Mouse (Mus musculus) midbrain, embryonic 16.5 days (tissue): ENCODE measurements around the gene Morn1. TPM values are rescaled to one million over a fixed set of nuclear protein-coding genes. Genes with fewer than 3 reads are reported as not detected.

Experiments used
- ATAC-seq: fragments of 200-750 bp; cut with Nextera tagmentation; 2 replicates; pipeline ENCODE4 v1.8.0; 2017; ENCODE audit warnings: moderate TSS enrichment
- H3K27ac ChIP-seq: fragments of 300-500 bp; sonication (generic); 2 replicates; pipeline ENCODE4 v1.5.1; 2014; ENCODE audit warnings: mild to moderate bottlenecking, low read length, mixed read lengths
- H3K27me3 ChIP-seq: fragments of 300-500 bp; sonication (generic); 2 replicates; pipeline ENCODE4 v1.6.1; 2014; ENCODE audit warnings: low read depth, low read length, mixed read lengths; ENCODE audit not compliant: control insufficient read depth, insufficient read depth
- H3K36me3 ChIP-seq: fragments of 300-500 bp; sonication (generic); 2 replicates; pipeline ENCODE4 v1.6.1; 2014; ENCODE audit warnings: mild to moderate bottlenecking, low read length, moderate library complexity, mixed read lengths; ENCODE audit not compliant: control insufficient read depth, insufficient read depth
- H3K4me1 ChIP-seq: fragments of 300-500 bp; sonication (generic); 2 replicates; pipeline ENCODE4 v1.6.1; 2014; ENCODE audit warnings: mild to moderate bottlenecking, low read length, mixed read lengths; ENCODE audit not compliant: control insufficient read depth, insufficient read depth
- H3K4me2 ChIP-seq: fragments of 300-500 bp; sonication (generic); 2 replicates; pipeline ENCODE4 v1.6.1; 2014; ENCODE audit warnings: mild to moderate bottlenecking, low read length, mixed read lengths
- H3K4me3 ChIP-seq: fragments of 300-500 bp; sonication (generic); 2 replicates; pipeline ENCODE4 v1.5.1; 2014; ENCODE audit warnings: low read depth, mild to moderate bottlenecking, low read length, moderate library complexity, mixed read lengths
- H3K9ac ChIP-seq: fragments of 300-500 bp; sonication (generic); 2 replicates; pipeline ENCODE4 v1.6.1; 2014; ENCODE audit warnings: low read depth, low read length, mixed read lengths
- H3K9me3 ChIP-seq: fragments of 300-500 bp; sonication (generic); replicated peaks from 2 replicates; pipeline ENCODE4 v1.6.1; 2014; ENCODE audit warnings: mild to moderate bottlenecking, low read length, mixed read lengths; ENCODE audit not compliant: control insufficient read depth, poor library complexity, severe bottlenecking
- WGBS: fragments of 180-500 bp; shearing (Covaris S2); extraction: QIAGEN DNeasy Blood & Tissue Kit; methylation state at CpG from one replicate; pipeline ENCODE4 v1.1.7; 2014; 5-methylcytosine and 5-hydroxymethylcytosine counted together
- polyA plus RNA-seq: library from polyadenylated mRNA; unstranded; fragments of >200 nt; fragmentation: Nextera tagmentation; extraction: Ambion mirVana; gene quantifications from 2 replicates; pipeline ENCODE4 v1.2.1, GENCODE M21; 2015

The Morn1 gene
- polyA plus RNA-seq, 1 experiment from 2014 or later: 8.9 TPM

GRCm38 (mm10) chr4:155118278-155118677 is 31.9 kb downstream of the Morn1 start:
- WGBS: 51% methylated on average over 10 of the region's 10 CpGs
- no peaks in the 10 kb centered on the region for H3K36me3 ChIP-seq

DNA sequence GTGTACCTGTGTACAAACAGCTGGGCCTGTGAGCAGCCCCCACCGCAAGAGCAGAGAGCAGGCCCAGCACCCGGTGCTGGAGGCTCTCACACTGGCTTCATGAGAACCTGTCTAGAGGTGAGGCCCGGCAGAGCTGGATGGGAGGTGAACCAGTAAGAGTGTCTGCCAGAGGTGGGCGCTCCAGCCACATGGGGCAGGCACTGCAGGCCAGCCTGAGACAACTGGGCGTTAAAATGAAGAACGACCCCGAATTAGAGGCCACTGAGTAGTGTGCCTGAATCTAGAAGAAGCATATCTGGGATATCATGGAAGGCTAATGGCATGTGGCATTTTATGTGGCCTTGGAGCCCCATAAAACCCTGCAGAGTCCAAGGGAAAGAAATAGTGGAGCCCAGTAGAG is 33.7 kb downstream of the Morn1 start:
- Histone ChIP-seq H3K27me3 (no peaks in the 10 kb centered on the region), H3K36me3 (no peaks in the 10 kb centered on the region), H3K27ac (no peak overlapping the region), H3K9ac (no peak overlapping the region), H3K4me2 (no peak overlapping the region), H3K4me3 (no peak overlapping the region), H3K4me1 (peaks cover 10% of the 10 kb centered on the region), H3K9me3 (no peaks in the 10 kb centered on the region)
- no peak for ATAC-seq
- 87% methylated on average over 7 of the region's 7 CpGs for WGBS

More at GRCm38 (mm10) chr4:155118278-155118677, 31.9 kb downstream of the Morn1 start:
- Histone ChIP-seq H3K9ac (no peak overlapping the region), H3K9me3 (no peaks in the 10 kb centered on the region), H3K4me3 (no peak overlapping the region), H3K27ac (no peak overlapping the region), H3K4me1 (peaks cover 8% of the 10 kb centered on the region), H3K4me2 (no peak overlapping the region), H3K27me3 (no peaks in the 10 kb centered on the region)
- no peak for ATAC-seq

DNA sequence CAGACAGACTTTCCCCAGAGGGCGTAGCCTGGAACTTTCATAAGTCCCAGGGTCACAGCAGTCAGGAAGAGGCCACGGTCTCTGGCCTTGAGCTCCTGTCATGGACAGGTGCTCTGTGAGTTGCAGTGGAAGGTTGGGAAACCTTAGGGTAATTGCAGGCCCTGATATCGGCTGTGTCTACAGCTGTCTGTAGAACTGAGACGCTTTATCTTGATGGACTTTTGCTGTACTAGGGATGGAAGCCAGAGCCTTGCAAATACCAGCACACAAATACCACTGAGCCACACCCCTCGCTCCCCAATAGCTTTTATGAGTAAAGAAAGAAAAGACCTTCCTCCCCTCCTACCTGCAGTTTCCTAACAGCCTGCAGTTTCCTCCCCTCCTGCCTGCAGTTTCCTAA is 34.2 kb downstream of the Morn1 start:
- Histone ChIP-seq H3K4me3 (no peak overlapping the region), H3K36me3 (no peaks in the 10 kb centered on the region), H3K27me3 (no peaks in the 10 kb centered on the region), H3K4me1 (peaks cover 11% of the 10 kb centered on the region), H3K27ac (no peak overlapping the region), H3K9ac (no peak overlapping the region), H3K9me3 (no peaks in the 10 kb centered on the region), H3K4me2 (no peak overlapping the region)
- WGBS: 85% methylated on average over 5 of the region's 5 CpGs
- no peak for ATAC-seq

DNA sequence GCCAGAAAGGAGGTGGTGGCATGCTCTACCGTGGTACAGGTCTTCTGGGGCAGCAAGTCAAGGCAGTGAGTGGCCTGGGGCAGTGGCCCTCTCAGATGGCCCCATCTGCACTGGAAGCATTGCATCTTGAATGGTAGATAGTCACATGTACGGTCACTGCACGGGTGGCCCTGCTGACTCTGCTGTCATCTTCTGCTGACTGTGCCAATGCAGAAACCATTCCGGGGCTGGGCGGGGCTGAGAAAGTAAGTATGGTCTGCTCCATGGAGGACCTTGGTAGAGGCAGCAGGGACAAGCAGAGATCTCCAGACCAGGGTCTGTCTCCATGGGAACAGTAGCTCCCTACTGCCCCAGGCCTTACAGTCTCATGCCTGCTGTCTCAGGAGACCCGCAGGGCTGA is 34.8 kb downstream of the Morn1 start:
- H3K27ac ChIP-seq: no peak overlapping the region
- 92% methylated on average over 6 of the region's 6 CpGs for WGBS
- no peak overlapping the region for H3K9ac ChIP-seq
- no peak for ATAC-seq
- H3K4me2 ChIP-seq: no peak overlapping the region
- H3K36me3 ChIP-seq: no peaks in the 10 kb centered on the region
- no peaks in the 10 kb centered on the region for H3K9me3 ChIP-seq
- peaks cover 11% of the 10 kb centered on the region for H3K4me1 ChIP-seq
- H3K27me3 ChIP-seq: no peaks in the 10 kb centered on the region
- no peak overlapping the region for H3K4me3 ChIP-seq

GRCm38 (mm10) chr4:155121915-155122443 is 35.6 kb downstream of the Morn1 start:
- WGBS: 78% methylated on average over 6 of the region's 6 CpGs
- H3K4me2 ChIP-seq: no peak overlapping the region; the same call in 1 of the 2 replicates
- H3K27me3 ChIP-seq: no peaks in the 10 kb centered on the region
- H3K27ac ChIP-seq: 0 out of 2 replicates have a peak overlapping the region, but pooled peaks have one; percentile 43
- no peaks in the 10 kb centered on the region for H3K9me3 ChIP-seq
- peak overlapping the region; percentile 42; the same call in 1 of the 2 replicates for H3K9ac ChIP-seq
- ATAC-seq: peak; percentile 12; the same call in 1 of the 2 replicates
- H3K36me3 ChIP-seq: no peaks in the 10 kb centered on the region
- no peak overlapping the region for H3K4me3 ChIP-seq
- peaks cover 14% of the 10 kb centered on the region for H3K4me1 ChIP-seq

DNA sequence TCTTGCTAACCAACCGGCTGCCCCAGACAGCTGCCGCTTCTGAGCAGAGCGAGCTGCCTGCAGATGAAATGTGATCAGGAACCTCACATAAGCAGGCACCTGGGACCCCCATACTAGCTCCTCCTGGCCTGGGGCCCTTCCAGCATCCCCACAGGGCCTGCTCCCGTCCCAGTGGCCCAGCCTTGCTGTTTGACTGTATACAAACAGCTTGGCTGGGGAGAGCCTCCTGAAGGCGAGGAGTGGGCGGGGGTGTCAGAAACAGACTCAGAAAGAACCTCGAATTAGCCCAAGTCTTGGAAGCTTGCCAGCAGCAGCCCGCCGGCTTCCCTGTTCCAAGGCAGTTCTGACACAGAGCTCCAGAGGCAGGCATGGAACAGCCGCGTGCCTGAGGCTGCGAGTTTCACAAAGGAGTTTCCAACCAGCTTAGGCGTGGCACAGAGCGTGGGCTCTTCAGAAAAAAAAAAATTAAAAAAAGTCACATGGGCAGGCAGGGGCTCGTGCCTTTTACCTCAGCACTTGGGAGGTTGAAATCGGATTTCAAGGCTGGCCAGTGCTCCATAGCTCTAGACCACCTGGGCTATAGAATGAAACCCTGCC is 36.2 kb downstream of the Morn1 start:
- Histone ChIP-seq H3K9me3 (no peaks in the 10 kb centered on the region), H3K4me3 (no peak overlapping the region), H3K36me3 (no peaks in the 10 kb centered on the region), H3K4me1 (peaks cover 16% of the 10 kb centered on the region), H3K27me3 (no peaks in the 10 kb centered on the region), H3K4me2 (peak overlapping the region; percentile 2; the same call in 1 of the 2 replicates), H3K9ac (peak overlapping the region; percentile 42; the same call in 1 of the 2 replicates), H3K27ac (0 out of 2 replicates have a peak overlapping the region, but pooled peaks have one; percentile 43)
- WGBS: 15% methylated on average over 16 of the region's 16 CpGs
- ATAC-seq: peak; percentile 73

DNA sequence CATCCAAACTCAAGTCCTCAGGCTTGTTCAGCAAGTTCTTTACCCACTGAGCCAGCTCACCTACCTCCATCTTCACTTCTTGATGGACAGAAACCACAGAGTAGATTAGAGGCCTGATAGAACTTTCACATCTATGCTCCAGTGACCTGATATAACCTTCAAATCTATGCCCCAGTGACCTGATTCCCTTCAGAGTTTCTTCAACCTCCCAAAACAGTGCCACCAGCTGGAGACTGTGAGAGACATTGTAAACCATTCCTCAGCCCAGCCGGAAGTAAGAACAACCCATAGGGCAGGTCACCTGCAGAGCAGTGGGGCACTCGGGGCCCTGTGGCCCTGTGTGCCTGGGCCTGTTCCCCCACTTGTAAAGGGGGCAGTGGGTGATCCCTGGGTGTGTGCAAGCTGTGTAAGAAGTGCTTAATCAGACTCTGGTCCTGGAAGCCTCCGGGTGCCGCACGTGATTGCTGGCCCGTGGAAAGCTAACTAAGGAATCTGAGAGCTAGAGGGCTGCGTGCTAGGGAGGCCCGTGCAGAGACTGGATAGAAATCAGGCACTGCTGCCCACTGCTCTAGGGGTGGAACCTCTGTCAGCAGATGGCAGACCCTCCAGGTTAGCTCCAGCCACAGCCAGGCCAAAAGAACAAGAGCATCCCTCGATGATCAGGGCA is 37.6 kb downstream of the Morn1 start:
- H3K36me3 ChIP-seq: no peaks in the 10 kb centered on the region
- H3K9ac ChIP-seq: no peak overlapping the region
- no peak overlapping the region for H3K27ac ChIP-seq
- H3K4me1 ChIP-seq: peaks cover 16% of the 10 kb centered on the region
- no peak overlapping the region for H3K4me3 ChIP-seq
- no peak for ATAC-seq
- no peaks in the 10 kb centered on the region for H3K27me3 ChIP-seq
- H3K4me2 ChIP-seq: no peak overlapping the region
- H3K9me3 ChIP-seq: no peaks in the 10 kb centered on the region
- 84% methylated on average over 9 of the region's 9 CpGs for WGBS

DNA sequence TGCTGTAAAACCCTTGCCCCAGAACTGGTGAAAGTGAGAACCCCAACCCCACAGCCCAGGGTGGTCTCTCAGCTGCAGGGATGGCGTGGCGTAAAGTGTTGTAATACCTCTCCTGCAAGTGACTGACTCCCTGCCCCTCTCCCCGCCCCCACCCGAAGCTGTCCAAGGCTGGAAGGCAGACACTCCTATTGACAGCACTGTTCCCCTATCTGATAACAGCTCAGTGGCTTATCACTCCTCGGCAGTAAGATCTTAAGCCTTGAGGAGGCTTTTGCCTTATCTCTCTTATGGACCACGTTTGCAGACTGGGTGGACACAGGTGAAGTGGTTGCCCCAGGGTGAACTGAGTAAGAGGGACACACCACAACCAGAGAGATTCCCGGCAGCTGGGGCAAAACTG is 38.9 kb downstream of the Morn1 start:
- H3K4me3 ChIP-seq: no peak overlapping the region
- no peak overlapping the region for H3K9ac ChIP-seq
- WGBS: 64% methylated on average over 7 of the region's 7 CpGs
- no peaks in the 10 kb centered on the region for H3K9me3 ChIP-seq
- no peaks in the 10 kb centered on the region for H3K36me3 ChIP-seq
- H3K27me3 ChIP-seq: no peaks in the 10 kb centered on the region
- no peak for ATAC-seq
- no peak overlapping the region for H3K4me2 ChIP-seq
- H3K27ac ChIP-seq: no peak overlapping the region
- H3K4me1 ChIP-seq: peaks cover 24% of the 10 kb centered on the region

DNA sequence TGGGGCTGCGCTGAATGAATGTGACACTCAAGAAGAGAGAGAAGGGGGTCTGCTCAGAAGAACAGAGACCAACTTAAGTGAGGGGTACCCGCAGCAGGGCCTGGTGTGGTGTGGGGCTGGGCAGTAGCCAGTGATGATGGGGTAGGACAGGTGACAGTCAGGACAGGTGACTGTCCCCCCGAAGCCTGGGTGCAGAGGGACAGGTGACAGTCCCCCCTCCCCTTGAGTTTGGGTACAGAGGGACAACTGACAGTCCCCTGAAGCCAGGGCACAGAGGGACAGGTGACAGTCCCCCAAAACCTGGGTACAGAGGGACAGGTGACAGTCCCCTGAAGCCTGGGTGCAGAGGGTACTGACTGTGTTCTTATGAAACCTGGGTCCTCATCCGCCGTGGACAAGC is 39.8 kb downstream of the Morn1 start:
- no peak overlapping the region for H3K4me3 ChIP-seq
- WGBS: 89% methylated on average over 5 of the region's 5 CpGs
- no peaks in the 10 kb centered on the region for H3K36me3 ChIP-seq
- peaks cover 25% of the 10 kb centered on the region for H3K4me1 ChIP-seq
- no peak for ATAC-seq
- no peaks in the 10 kb centered on the region for H3K27me3 ChIP-seq
- no peak overlapping the region for H3K4me2 ChIP-seq
- no peak overlapping the region for H3K9ac ChIP-seq
- H3K27ac ChIP-seq: no peak overlapping the region
- no peaks in the 10 kb centered on the region for H3K9me3 ChIP-seq
